ENCODE assay signal across 8 mouse cellular contexts in genomic region chr5:114568818-114569217, GRCm38 (mm10). TPM values are rescaled to one million over a fixed set of nuclear protein-coding genes. Genes with fewer than 3 reads are reported as not detected.
DNase-seq lines count a peak whose midpoint lies in the region; ATAC-seq and TF ChIP-seq lines count a peak whose summit lies in the region.

No protein-coding gene starts in this region.

- no peaks in the 10 kb centered on the region for H3K36me3 ChIP-seq in heart, adult 2 months (ENCODE audit: control insufficient read depth, insufficient read depth, low read length)
- H3K36me3 ChIP-seq in intestine, embryonic 14.5 days (ENCODE audit: control insufficient read depth, insufficient read depth, low read length): no peaks in the 10 kb centered on the region
- no peaks in the 10 kb centered on the region for H3K36me3 ChIP-seq in midbrain, embryonic 11.5 days (ENCODE audit: control insufficient read depth, insufficient read depth, low read length)

- 45% methylated on average over 5 of the region's 5 CpGs for WGBS in heart, adult 2 months
- 32% methylated on average over 5 of the region's 5 CpGs for WGBS in intestine, embryonic 14.5 days
- 22% methylated on average over 5 of the region's 5 CpGs for WGBS in midbrain, embryonic 11.5 days

- intact Hi-C loops in heart, adult 2 months (cut with DNase I): loop anchor here (1.0 kb wide), 1 partner anchor 108 kb away; no protein-coding TSS in a partner anchor

- peak overlapping the region; percentile 91 for H3K4me2 ChIP-seq in intestine, embryonic 14.5 days (ENCODE audit: low read length)
- peak overlapping the region; percentile 94 for H3K4me2 ChIP-seq in midbrain, embryonic 11.5 days

- no peak overlapping the region for H3K27ac ChIP-seq in heart, adult 2 months
- H3K27ac ChIP-seq in cortical plate, adult 2 months (ENCODE audit: insufficient read depth, low read length): no peak overlapping the region
- no peak overlapping the region for H3K27ac ChIP-seq in intestine, embryonic 14.5 days (ENCODE audit: low read depth)
- H3K27ac ChIP-seq in midbrain, embryonic 11.5 days (ENCODE audit: low read depth, low read length): no peak overlapping the region

- no peak for TF ChIP-seq CTCF in heart, adult 2 months (IDR thresholded peaks at IDR 0.05)
- TF ChIP-seq CTCF in cortical plate, adult 2 months (IDR thresholded peaks at IDR 0.05; ENCODE audit: extremely low read depth, insufficient read depth, low read length): no peak

- H3K9ac ChIP-seq in heart, adult 2 months (ENCODE audit: low read depth, low read length): no peak overlapping the region
- H3K9ac ChIP-seq in intestine, embryonic 14.5 days (ENCODE audit: low read length): peak overlapping the region; percentile 49
- H3K9ac ChIP-seq in midbrain, embryonic 11.5 days (ENCODE audit: low read length): peak overlapping the region; percentile 87

- peak; percentile 32 to 53 for DNase-seq in heart, adult 18-20 months
- no peak for DNase-seq in heart, adult 2 months
- peak; percentile 55 for DNase-seq in intestine, embryonic 14.5 days (ENCODE audit: low spot score)
- no peak for DNase-seq in midbrain, embryonic 11.5 days (ENCODE audit: low spot score, missing footprints)
- DNase-seq in urinary bladder, postnatal 14 days (ENCODE audit: low spot score): no peak
- no peak for DNase-seq in right cerebral cortex, postnatal 25 days
- no peak for DNase-seq in spleen, postnatal 4 days (ENCODE audit: low spot score in 2 of 2)

- no peaks in the 10 kb centered on the region for H3K27me3 ChIP-seq in heart, adult 2 months (ENCODE audit: control insufficient read depth, insufficient read depth, low read length)
- H3K27me3 ChIP-seq in intestine, embryonic 14.5 days (replicated peaks; ENCODE audit: control insufficient read depth, insufficient read depth, low read length): peaks cover 9% of the 10 kb centered on the region; the same call in 1 of the 2 replicates
- peaks cover 9% of the 10 kb centered on the region; the same call in 1 of the 2 replicates for H3K27me3 ChIP-seq in midbrain, embryonic 11.5 days (ENCODE audit: control insufficient read depth, insufficient read depth, low read length)

- TF ChIP-seq EP300 in heart, adult 2 months (IDR thresholded peaks at IDR 0.05; ENCODE audit: insufficient read depth, low read depth, low read length): no peak

- H3K4me1 ChIP-seq in heart, adult 2 months (ENCODE audit: control insufficient read depth, insufficient read depth, low read length): peaks cover 5% of the 10 kb centered on the region
- H3K4me1 ChIP-seq in cortical plate, adult 2 months (ENCODE audit: control insufficient read depth, insufficient read depth, low read length): peaks cover 7% of the 10 kb centered on the region
- peaks cover 47% of the 10 kb centered on the region for H3K4me1 ChIP-seq in intestine, embryonic 14.5 days (replicated peaks; ENCODE audit: control insufficient read depth, insufficient read depth, low read length)
- peaks cover 49% of the 10 kb centered on the region for H3K4me1 ChIP-seq in midbrain, embryonic 11.5 days (ENCODE audit: control insufficient read depth, insufficient read depth, low read length)

- no peak for ATAC-seq in intestine, embryonic 14.5 days (replicated peaks; ENCODE audit: low FRiP score, low TSS enrichment, low read depth)
- ATAC-seq in midbrain, embryonic 11.5 days (ENCODE audit: low FRiP score): no peak

- no peak for TF ChIP-seq POLR2A in heart, adult 2 months (IDR thresholded peaks at IDR 0.05; ENCODE audit: insufficient read depth, low read depth, low read length)
- no peak for TF ChIP-seq POLR2A in cortical plate, adult 2 months (IDR thresholded peaks at IDR 0.05; ENCODE audit: extremely low read depth, insufficient read depth, low read length)

- H3K9me3 ChIP-seq in intestine, embryonic 14.5 days (ENCODE audit: control insufficient read depth, low read length): no peaks in the 10 kb centered on the region; the same call in 1 of the 2 replicates
- no peaks in the 10 kb centered on the region for H3K9me3 ChIP-seq in midbrain, embryonic 11.5 days (ENCODE audit: control insufficient read depth, low read length)

- H3K79me2 ChIP-seq in heart, adult 2 months (replicated peaks; ENCODE audit: control insufficient read depth, insufficient read depth, low read length): no peaks in the 10 kb centered on the region

- no peak overlapping the region; the same call in 1 of the 2 replicates for H3K4me3 ChIP-seq in heart, adult 2 months
- H3K4me3 ChIP-seq in cortical plate, adult 2 months (ENCODE audit: insufficient read depth, low read length): peak overlapping the region; percentile 92
- H3K4me3 ChIP-seq in intestine, embryonic 14.5 days (ENCODE audit: low read depth, low read length): peak overlapping the region; percentile 62
- H3K4me3 ChIP-seq in midbrain, embryonic 11.5 days (ENCODE audit: low read depth, low read length): peak overlapping the region; percentile 75

RNA-seq across cellular contexts. Expression of gene Fam222a, which starts 1.0 kb away (rescaled TPM):
- 1 to 10 TPM; 2.6 to 3.3 TPM for total RNA-seq in heart, adult 18-20 months (2021)
- total RNA-seq in heart, adult 2 months (2021): 1 to 10 TPM; 2.1 to 5.0 TPM
- polyA plus RNA-seq in heart, adult 2 months (2012; rRNA removed): 2.0 and 2.8 TPM in 2 replicates
- 5.2 and 7.3 TPM in 2 replicates for polyA plus RNA-seq in cortical plate, adult 2 months (2012; rRNA removed)
- 4.9 and 7.1 TPM in 2 replicates for polyA plus RNA-seq in intestine, embryonic 14.5 days (2014; fragmentation: Nextera tagmentation; extraction: Ambion mirVana)
- 5.8 and 6.7 TPM in 2 replicates for polyA plus RNA-seq in midbrain, embryonic 11.5 days (2014; fragmentation: Nextera tagmentation; extraction: Ambion mirVana)

Comparison
In these comparisons a context has a peak if more than half of its experiments do, and no peak if none do; other contexts are left out.
1. DNase-seq: peak in heart, adult 18-20 months (2 of 2) and intestine, embryonic 14.5 days (single experiment); none in heart, adult 2 months (0 of 2), midbrain, embryonic 11.5 days (single experiment), urinary bladder, postnatal 14 days (single experiment), right cerebral cortex, postnatal 25 days (single experiment) and spleen, postnatal 4 days (0 of 2).